Mouse (Mus musculus) hindbrain, embryonic 12.5 days (tissue): ENCODE results near the gene Cabin1. TPM values are rescaled to one million over a fixed set of nuclear protein-coding genes. Genes with fewer than 3 reads are reported as not detected.

ENCODE experiments used
- ATAC-seq: fragments of 200-750 bp; cut with Nextera tagmentation; 2 replicates; pipeline ENCODE4 v1.8.0; 2017; ENCODE audit warnings: moderate TSS enrichment; ENCODE audit not compliant: low FRiP score
- H3K27ac ChIP-seq: fragments of 300-500 bp; sonication (generic); 2 replicates; pipeline ENCODE4 v1.5.1; 2016; ENCODE audit warnings: mild to moderate bottlenecking
- H3K27me3 ChIP-seq: fragments of 300-500 bp; sonication (generic); 2 replicates; pipeline ENCODE4 v1.6.1; 2016; ENCODE audit warnings: mild to moderate bottlenecking
- H3K36me3 ChIP-seq: fragments of 300-500 bp; sonication (generic); 2 replicates; pipeline ENCODE4 v1.6.1; 2016; ENCODE audit warnings: mild to moderate bottlenecking
- H3K4me1 ChIP-seq: fragments of 300-500 bp; sonication (generic); 2 replicates; pipeline ENCODE4 v1.6.1; 2016
- H3K4me2 ChIP-seq: fragments of 300-500 bp; sonication (generic); replicated peaks from 2 replicates; pipeline ENCODE4 v1.6.1; 2016; ENCODE audit warnings: mild to moderate bottlenecking
- H3K4me3 ChIP-seq: fragments of 300-500 bp; sonication (generic); 2 replicates; pipeline ENCODE4 v1.5.1; 2016; ENCODE audit warnings: mild to moderate bottlenecking
- H3K9ac ChIP-seq: fragments of 300-500 bp; sonication (generic); 2 replicates; pipeline ENCODE4 v1.6.1; 2016; ENCODE audit warnings: mild to moderate bottlenecking, moderate library complexity
- H3K9me3 ChIP-seq: fragments of 300-500 bp; sonication (generic); replicated peaks from 2 replicates; pipeline ENCODE4 v1.6.1; 2016; ENCODE audit warnings: mild to moderate bottlenecking
- WGBS: fragments of 180-500 bp; shearing (Covaris S2); methylation state at CpG from one replicate; pipeline ENCODE4 v1.1.7; 2016; 5-methylcytosine and 5-hydroxymethylcytosine counted together
- polyA plus RNA-seq: library from polyadenylated mRNA; unstranded; fragments of >200 nt; fragmentation: Nextera tagmentation; extraction: Ambion mirVana; gene quantifications from 2 replicates; pipeline ENCODE4 v1.2.1, GENCODE M21; 2016

Cabin1 gene
- polyA plus RNA-seq, 1 experiment from 2014 or later: 44.1 TPM

DNA sequence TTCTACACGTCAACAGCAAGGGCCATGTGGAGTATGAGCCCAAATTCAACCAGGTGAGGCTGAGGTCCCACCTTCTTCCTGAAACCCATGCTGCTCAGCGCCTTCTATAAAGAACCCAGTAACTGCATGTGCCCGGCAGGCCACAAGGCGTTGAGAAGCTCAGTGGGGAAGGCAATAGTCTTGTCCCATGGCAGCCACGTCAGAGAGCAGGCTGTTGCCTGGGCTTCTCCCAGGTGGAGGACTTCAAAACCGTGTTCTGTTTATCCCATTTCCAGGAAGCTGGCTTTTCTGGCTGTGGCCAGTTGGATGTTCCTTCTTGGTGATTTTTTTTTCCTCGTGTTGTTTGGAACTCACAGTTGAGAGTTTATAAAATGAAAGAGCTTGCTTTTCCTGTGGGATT lies 153.7 kb downstream of the Cabin1 start:
- no peak for ATAC-seq
- Histone ChIP-seq H3K9me3 (no peaks in the 10 kb centered on the region), H3K27me3 (0 out of 2 replicates have a peak, but pooled peaks cover 4% of the 10 kb centered on the region), H3K4me3 (no peak overlapping the region), H3K9ac (no peak overlapping the region), H3K27ac (no peak overlapping the region), H3K36me3 (no peaks in the 10 kb centered on the region), H3K4me1 (no peaks in the 10 kb centered on the region), H3K4me2 (no peak overlapping the region)
- 61% methylated on average over 7 of the region's 7 CpGs for WGBS

DNA sequence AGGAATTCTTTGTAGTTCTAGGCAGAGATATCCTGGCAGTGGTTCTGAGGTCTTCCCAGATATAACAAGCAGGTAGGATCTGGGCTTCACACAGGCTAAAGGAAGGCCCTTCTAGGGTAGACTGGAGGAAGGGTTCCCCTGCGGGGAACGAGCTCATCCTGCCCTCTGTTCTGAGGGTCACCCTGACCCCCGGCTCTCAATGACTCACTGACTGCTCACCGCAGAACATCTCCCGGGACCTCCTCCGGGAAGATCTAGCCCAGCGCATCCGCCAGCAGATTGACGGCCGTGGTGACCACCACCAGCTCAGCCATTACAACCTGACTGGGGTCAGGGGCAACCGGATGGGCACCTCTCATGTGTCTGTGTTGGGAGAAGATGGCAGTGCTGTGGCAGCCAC lies 155.2 kb downstream of the Cabin1 start:
- Histone ChIP-seq H3K4me1 (no peaks in the 10 kb centered on the region), H3K36me3 (no peaks in the 10 kb centered on the region), H3K9ac (no peak overlapping the region), H3K27me3 (0 out of 2 replicates have a peak, but pooled peaks cover 4% of the 10 kb centered on the region), H3K4me3 (no peak overlapping the region), H3K27ac (no peak overlapping the region), H3K9me3 (no peaks in the 10 kb centered on the region), H3K4me2 (no peak overlapping the region)
- WGBS: 88% methylated on average over 11 of the region's 11 CpGs
- ATAC-seq: no peak

- no peaks in the 10 kb centered on the region for H3K9me3 ChIP-seq
- ATAC-seq: no peak
- WGBS: 90% methylated on average over 4 of the region's 4 CpGs
Observed at GRCm38 (mm10) chr10:75607253-75607652, 156.9 kb downstream of the Cabin1 start.

DNA sequence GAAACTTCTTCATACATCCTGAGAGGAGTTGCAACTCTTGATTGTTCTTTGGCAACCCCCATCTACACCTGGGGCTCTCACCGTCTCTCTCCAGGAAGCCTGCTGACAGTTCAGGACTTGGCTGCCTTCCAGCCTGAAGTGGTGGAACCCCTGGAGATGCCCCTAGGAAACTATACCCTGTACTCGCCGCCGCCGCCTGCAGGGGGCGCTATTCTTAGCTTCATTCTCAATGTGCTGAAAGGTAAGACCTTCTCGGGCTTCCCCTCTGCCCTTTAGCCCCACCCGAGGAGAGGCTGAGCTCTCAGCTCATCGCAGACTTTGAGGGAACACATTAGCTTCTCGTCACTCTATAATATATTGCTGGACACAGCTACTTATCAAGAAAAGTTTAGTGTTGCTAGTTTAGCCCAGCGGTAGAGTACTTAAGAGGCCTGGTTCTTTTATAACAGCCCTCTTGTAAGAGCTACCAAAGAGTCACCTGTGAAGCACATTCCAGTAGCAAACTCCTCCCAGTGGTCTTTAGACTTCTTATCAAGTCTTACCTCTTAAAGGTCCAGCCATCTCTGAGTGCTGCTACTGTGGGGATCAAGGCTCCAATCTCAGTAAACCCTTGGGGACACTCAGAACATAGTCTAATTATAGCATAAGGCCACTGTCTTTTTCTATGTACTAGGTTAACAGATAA lies 158.8 kb downstream of the Cabin1 start:
- H3K4me2 ChIP-seq: no peak overlapping the region
- H3K9ac ChIP-seq: no peak overlapping the region
- 47% methylated on average over 11 of the region's 11 CpGs for WGBS
- H3K4me1 ChIP-seq: no peaks in the 10 kb centered on the region
- H3K36me3 ChIP-seq: no peaks in the 10 kb centered on the region
- H3K4me3 ChIP-seq: no peak overlapping the region
- 0 out of 2 replicates have a peak, but pooled peaks cover 2% of the 10 kb centered on the region for H3K27me3 ChIP-seq
- H3K9me3 ChIP-seq: no peaks in the 10 kb centered on the region
- ATAC-seq: no peak
- H3K27ac ChIP-seq: no peak overlapping the region

More at GRCm38 (mm10) chr10:75607253-75607652, 156.9 kb downstream of the Cabin1 start:
- H3K4me3 ChIP-seq: no peak overlapping the region
- no peaks in the 10 kb centered on the region for H3K36me3 ChIP-seq
- H3K9ac ChIP-seq: no peak overlapping the region
- no peak overlapping the region for H3K27ac ChIP-seq
- H3K4me2 ChIP-seq: no peak overlapping the region
- 0 out of 2 replicates have a peak, but pooled peaks cover 4% of the 10 kb centered on the region for H3K27me3 ChIP-seq
- H3K4me1 ChIP-seq: no peaks in the 10 kb centered on the region

GRCm38 (mm10) chr10:75600189-75600730 lies 163.9 kb downstream of the Cabin1 start:
- H3K4me2 ChIP-seq: no peak overlapping the region
- H3K9me3 ChIP-seq: peaks cover 3% of the 10 kb centered on the region; the same call in 1 of the 2 replicates
- no peaks in the 10 kb centered on the region for H3K27me3 ChIP-seq
- H3K4me3 ChIP-seq: no peak overlapping the region
- H3K27ac ChIP-seq: no peak overlapping the region
- no peak for ATAC-seq
- H3K36me3 ChIP-seq: no peaks in the 10 kb centered on the region
- H3K4me1 ChIP-seq: no peaks in the 10 kb centered on the region
- H3K9ac ChIP-seq: no peak overlapping the region
- 87% methylated on average over 7 of the region's 7 CpGs for WGBS

Other genes with a start within 250 kb of the Cabin1 start
- 146 and 169 TPM in 2 replicates for gene Snrpd3, start 246.8 kb downstream of the Cabin1 start, polyA plus RNA-seq
- gene Gucd1, start 246.4 kb downstream of the Cabin1 start, polyA plus RNA-seq: 24.9 and 26.8 TPM in 2 replicates
- gene Lrrc75b, start 204.0 kb downstream of the Cabin1 start, polyA plus RNA-seq: 14.6 and 15.4 TPM in 2 replicates
- gene Ggt1, start 202.7 kb downstream of the Cabin1 start, polyA plus RNA-seq: 1.1 and 2.0 TPM in 2 replicates
- gene Ggt5, start 175.0 kb downstream of the Cabin1 start, polyA plus RNA-seq: 1.1 and 2.1 TPM in 2 replicates
- gene Susd2, start 120.3 kb downstream of the Cabin1 start, polyA plus RNA-seq: 2.8 TPM in 2 replicates
- 86.4 and 90.4 TPM in 2 replicates for gene Ddt, start 9.1 kb upstream of the Cabin1 start, polyA plus RNA-seq
- gene Gm20441, start 16.6 kb upstream of the Cabin1 start, polyA plus RNA-seq: not detected in 2 replicates
- 5.0 and 5.1 TPM in 2 replicates for gene Gstt3, start 17.1 kb upstream of the Cabin1 start, polyA plus RNA-seq
- gene Gstt1, start 34.2 kb upstream of the Cabin1 start, polyA plus RNA-seq: 6.7 and 8.7 TPM in 2 replicates
- not detected in 2 replicates for gene Gstt4, start 58.2 kb upstream of the Cabin1 start, polyA plus RNA-seq
- gene Gstt2, start 73.1 kb upstream of the Cabin1 start, polyA plus RNA-seq: 7.9 and 8.4 TPM in 2 replicates
- 1,134 and 1,420 TPM in 2 replicates for gene Mif, start 95.9 kb upstream of the Cabin1 start, polyA plus RNA-seq
- gene Derl3, start 129.1 kb upstream of the Cabin1 start, polyA plus RNA-seq: 2.7 and 2.9 TPM in 2 replicates
- 296 and 298 TPM in 2 replicates for gene Smarcb1, start 157.3 kb upstream of the Cabin1 start, polyA plus RNA-seq
- gene Chchd10, start 168.8 kb upstream of the Cabin1 start, polyA plus RNA-seq: 15.4 and 15.5 TPM in 2 replicates
- gene Mmp11, start 172.2 kb upstream of the Cabin1 start, polyA plus RNA-seq: 55.2 and 56.1 TPM in 2 replicates
- gene Gm867, start 176.3 kb upstream of the Cabin1 start, polyA plus RNA-seq: 1.5 and 1.7 TPM in 2 replicates
- gene Vpreb3, start 178.7 kb upstream of the Cabin1 start, polyA plus RNA-seq: 0.34 and 0.98 TPM in 2 replicates
- gene Gm5134, start 190.2 kb upstream of the Cabin1 start, polyA plus RNA-seq: not detected in 2 replicates